Comparison of ENCODE assay signal across 18 mouse cellular contexts in the genomic region with DNA sequence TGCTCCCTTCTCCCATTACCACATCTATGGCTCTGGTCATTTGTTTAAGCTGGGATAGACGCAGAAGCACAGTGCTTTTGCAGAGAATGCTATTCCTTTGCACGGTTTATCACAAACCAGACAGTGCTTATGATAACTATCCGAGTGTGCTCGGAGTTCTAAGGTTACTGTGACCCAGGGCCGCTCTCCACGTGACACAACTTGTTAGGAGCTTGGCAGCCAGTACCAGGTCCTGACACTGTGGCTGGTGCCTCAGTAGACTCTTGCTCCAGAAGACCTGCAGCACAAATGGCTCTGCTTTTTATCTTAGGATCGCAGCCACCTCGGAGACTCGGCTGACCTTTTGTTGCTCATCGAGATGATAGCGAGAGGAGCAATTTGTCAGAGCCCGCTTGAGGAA.
DNase-seq lines count a peak whose midpoint lies in the region; ATAC-seq lines count a peak whose summit lies in the region.
"Had no signal": no experiment of that assay in that cellular context is flagged by ENCODE, and none has a peak within 500 bp of the region (broad histone marks: within the 10 kb centered on the region; RNA-seq: fewer than 3 reads in every experiment).

No protein-coding gene starts in this region.

- no peak for DNase-seq in heart, postnatal 4 days
- DNase-seq in kidney, adult 8-10 months = no peak
- peak; percentile 12 for DNase-seq in ZHBTc4 (ENCODE audit: low read depth, low spot score)
- DNase-seq in adrenal gland, postnatal 25 days = peak; percentile 1
- DNase-seq in c-Kit-positive CD71-positive TER-119-positive erythroid progenitor cells, embryonic 14.5 days (ENCODE audit: low spot score) = no peak
- DNase-seq: cerebellum, adult 9-11 months; forebrain, postnatal 0 days; gastrocnemius, adult 2 months; layer of hippocampus, postnatal 36 days; lung, postnatal 10 days; midbrain, embryonic 14.5 days; spleen, adult 18-20 months; thymus, adult 2 months had no signal

- no peak for ATAC-seq in heart, embryonic 13.5 days (ENCODE audit: extremely low read depth, insufficient number of reproducible peaks, low FRiP score, low TSS enrichment)
- no peak for ATAC-seq in kidney, embryonic 15.5 days (replicated peaks; ENCODE audit: low FRiP score)
- ATAC-seq: forebrain, postnatal 0 days; hindbrain, postnatal 0 days had no signal

- peak overlapping the region; percentile 35 for H3K4me3 ChIP-seq in heart, embryonic 13.5 days
- no peak overlapping the region for H3K4me3 ChIP-seq in kidney, embryonic 15.5 days (replicated peaks)
- H3K4me3 ChIP-seq: gastrocnemius, adult 2 months; limb, embryonic 15.5 days; stomach, embryonic 15.5 days had no signal

- 13% methylated on average over 12 of the region's 12 CpGs for WGBS in heart, embryonic 13.5 days
- WGBS in kidney, embryonic 15.5 days = 27% methylated on average over 12 of the region's 12 CpGs

- H3K9ac ChIP-seq in heart, embryonic 13.5 days = peak overlapping the region; percentile 58
- H3K9ac ChIP-seq in kidney, embryonic 15.5 days = no peak overlapping the region
- H3K9ac ChIP-seq: forebrain, postnatal 0 days; limb, embryonic 15.5 days; stomach, embryonic 15.5 days had no signal

- peak overlapping the region; percentile 60 for H3K4me2 ChIP-seq in heart, embryonic 13.5 days
- H3K4me2 ChIP-seq in kidney, embryonic 15.5 days = peak overlapping the region; percentile 19; the same call in 1 of the 2 replicates
- H3K4me2 ChIP-seq: limb, embryonic 15.5 days; stomach, embryonic 15.5 days had no signal

- H3K36me3 ChIP-seq in heart, embryonic 13.5 days = no peaks in the 10 kb centered on the region
- H3K36me3 ChIP-seq in kidney, embryonic 15.5 days = no peaks in the 10 kb centered on the region
- H3K36me3 ChIP-seq: limb, embryonic 15.5 days; stomach, embryonic 15.5 days had no signal

- peaks cover 9% of the 10 kb centered on the region for H3K4me1 ChIP-seq in heart, embryonic 13.5 days
- H3K4me1 ChIP-seq in kidney, embryonic 15.5 days = peaks cover 5% of the 10 kb centered on the region; the same call in 1 of the 2 replicates
- H3K4me1 ChIP-seq: limb, embryonic 15.5 days; stomach, embryonic 15.5 days had no signal

- H3K27ac ChIP-seq in heart, embryonic 13.5 days (replicated peaks) = no peak overlapping the region
- no peak overlapping the region for H3K27ac ChIP-seq in kidney, embryonic 15.5 days
- H3K27ac ChIP-seq: gastrocnemius, adult 2 months; hindbrain, postnatal 0 days; limb, embryonic 15.5 days; stomach, embryonic 15.5 days had no signal

- no peaks in the 10 kb centered on the region for H3K9me3 ChIP-seq in heart, embryonic 13.5 days
- H3K9me3 ChIP-seq in kidney, embryonic 15.5 days (replicated peaks) = no peaks in the 10 kb centered on the region
- H3K9me3 ChIP-seq: limb, embryonic 15.5 days; stomach, embryonic 15.5 days had no signal

- H3K27me3 ChIP-seq in heart, embryonic 13.5 days (replicated peaks) = 0 out of 2 replicates have a peak, but pooled peaks cover 5% of the 10 kb centered on the region
- peaks cover 20% of the 10 kb centered on the region for H3K27me3 ChIP-seq in kidney, embryonic 15.5 days
- H3K27me3 ChIP-seq: stomach, embryonic 15.5 days had no signal

Comparison
In these comparisons a context has a peak if more than half of its experiments do, and no peak if none do; other contexts are left out.
1. DNase-seq: peak in ZHBTc4 (single experiment) and adrenal gland, postnatal 25 days (single experiment); none in heart, postnatal 4 days (single experiment), kidney, adult 8-10 months (0 of 2) and c-Kit-positive CD71-positive TER-119-positive erythroid progenitor cells, embryonic 14.5 days (single experiment).